Mouse (Mus musculus): ENCODE results near the gene Wipf1. TPM values are rescaled to one million over a fixed set of nuclear protein-coding genes. Genes with fewer than 3 reads are reported as not detected.

Gene Wipf1
- polyA plus RNA-seq (2015; fragmentation: Nextera tagmentation; extraction: Ambion mirVana): 2.4 and 2.7 TPM in 2 replicates

DNA sequence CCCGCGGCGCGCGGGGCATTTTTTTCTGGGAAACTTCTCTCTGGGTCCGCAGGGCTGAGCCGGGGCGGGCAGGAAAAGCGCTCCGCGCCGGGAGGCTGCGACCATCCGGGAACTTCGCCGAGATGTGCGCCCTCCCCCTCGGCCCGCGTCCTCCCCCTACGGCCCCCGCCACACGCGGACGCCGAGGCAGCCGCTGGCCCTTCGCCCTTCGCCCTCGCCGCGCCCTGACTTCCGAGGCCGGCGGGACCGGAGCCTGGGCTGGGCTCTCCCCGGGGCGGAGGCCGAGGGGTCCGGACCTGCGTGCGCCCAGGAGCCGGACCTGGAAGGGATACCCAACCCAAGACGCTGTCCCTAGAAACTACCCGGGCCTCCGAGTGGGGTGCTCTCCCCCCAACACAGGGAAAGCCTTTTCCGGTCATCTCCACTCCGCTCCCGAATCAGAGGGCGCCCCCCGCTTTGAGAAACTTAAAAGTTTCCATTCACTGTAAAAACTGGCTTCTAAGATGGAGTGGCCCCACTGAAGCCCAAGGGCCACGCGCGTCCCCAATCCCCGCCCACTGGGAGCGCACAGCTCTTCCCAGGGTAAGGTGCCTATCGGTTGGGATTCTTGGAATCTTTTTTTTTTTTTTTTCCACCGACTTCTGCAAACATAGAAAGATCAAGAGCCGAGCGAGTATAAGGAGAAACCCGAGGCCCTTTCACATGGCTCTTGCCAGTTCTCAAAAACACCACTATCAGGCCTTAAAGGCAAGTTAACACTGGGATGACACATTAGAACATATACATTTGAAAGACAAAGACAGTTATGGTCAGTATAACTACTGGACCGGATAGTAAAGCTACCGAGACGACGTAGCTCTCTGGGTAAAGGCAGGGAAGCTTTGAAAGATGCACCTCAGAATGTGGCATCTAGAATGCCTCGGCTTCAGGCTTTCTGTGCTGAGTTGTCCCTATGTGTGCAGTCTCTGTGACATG, at the start of gene Wipf1:
TSS of gene Wipf1 (minus strand) at position 379 of the 975 bp plus-strand sequence.

DNA sequence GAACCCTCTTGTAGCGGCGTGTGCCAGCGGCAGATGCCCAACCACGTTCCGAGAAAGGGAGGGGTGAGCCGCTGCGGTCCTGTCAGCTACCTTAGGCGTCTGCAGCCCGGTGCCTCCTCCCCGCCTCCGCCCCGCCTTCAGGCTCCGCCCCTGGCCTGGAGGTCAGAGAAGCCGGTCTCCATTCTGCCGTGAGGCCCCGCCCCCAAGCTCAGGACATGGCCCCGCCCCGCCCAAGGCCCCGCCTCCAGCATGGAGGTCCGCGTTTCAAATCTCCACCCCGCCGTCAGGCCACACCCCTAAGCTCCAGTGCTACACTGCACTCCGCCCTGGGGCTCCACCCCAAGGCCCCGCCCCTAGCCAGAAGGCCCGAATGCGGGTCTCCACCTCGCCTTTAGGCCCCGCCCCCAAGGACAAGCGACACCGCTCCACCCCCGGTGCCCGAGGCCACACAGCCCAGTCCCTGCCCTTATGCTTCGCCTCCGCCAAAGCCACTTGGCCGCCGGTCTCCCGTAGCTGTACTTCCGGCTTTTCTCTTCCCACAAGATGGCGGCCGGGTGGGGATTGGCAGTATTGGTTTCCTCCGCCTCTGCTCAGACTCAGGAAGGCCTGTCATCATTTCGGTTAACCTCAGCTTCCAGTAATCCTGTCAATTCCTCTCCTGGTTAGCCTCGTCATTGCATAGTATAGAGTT, 143.0 kb downstream of the Wipf1 start, which contains the start of gene Gpr155:
TSS of gene Gpr155 (minus strand) at position 217 of the 691 bp plus-strand sequence.

Other genes starting within 250 kb of the Wipf1 start
- gene Scrn3, start 217.1 kb downstream of the Wipf1 start, polyA plus RNA-seq (2015; fragmentation: Nextera tagmentation; extraction: Ambion mirVana): 8.5 and 9.2 TPM in 2 replicates
- 25.9 and 27.0 TPM in 2 replicates for gene Cir1, start 217.0 kb downstream of the Wipf1 start, polyA plus RNA-seq (2015; fragmentation: Nextera tagmentation; extraction: Ambion mirVana)
- 14.8 and 15.4 TPM in 2 replicates for gene Gpr155, start 143.2 kb downstream of the Wipf1 start, polyA plus RNA-seq (2015; fragmentation: Nextera tagmentation; extraction: Ambion mirVana)
- 0.30 and 0.33 TPM in 2 replicates for gene Chrna1, start 50.6 kb upstream of the Wipf1 start, polyA plus RNA-seq (2015; fragmentation: Nextera tagmentation; extraction: Ambion mirVana)
- 82.9 and 95.8 TPM in 2 replicates for gene Chn1, start 245.6 kb upstream of the Wipf1 start, polyA plus RNA-seq (2015; fragmentation: Nextera tagmentation; extraction: Ambion mirVana)

Measured in neural tube, postnatal 0 days (tissue).